Mouse (Mus musculus) cerebellum, adult 2 months (tissue): ENCODE data around the gene Adamtsl1.

Experiments
- CTCF ChIP-seq: fragments of 200-500 bp; IDR thresholded peaks from 2 replicates; pipeline ENCODE4 v1.5.1; 2011; ENCODE audit warnings: low read depth, mild to moderate bottlenecking, control low read depth, low read length, moderate library complexity, borderline replicate concordance; ENCODE audit not compliant: insufficient read depth
- POLR2A ChIP-seq: fragments of 200-500 bp; IDR thresholded peaks from 2 replicates; pipeline ENCODE4 v1.6.1; 2011; ENCODE audit warnings: low read length, control low read depth, borderline replicate concordance; ENCODE audit not compliant: insufficient read depth

DNA sequence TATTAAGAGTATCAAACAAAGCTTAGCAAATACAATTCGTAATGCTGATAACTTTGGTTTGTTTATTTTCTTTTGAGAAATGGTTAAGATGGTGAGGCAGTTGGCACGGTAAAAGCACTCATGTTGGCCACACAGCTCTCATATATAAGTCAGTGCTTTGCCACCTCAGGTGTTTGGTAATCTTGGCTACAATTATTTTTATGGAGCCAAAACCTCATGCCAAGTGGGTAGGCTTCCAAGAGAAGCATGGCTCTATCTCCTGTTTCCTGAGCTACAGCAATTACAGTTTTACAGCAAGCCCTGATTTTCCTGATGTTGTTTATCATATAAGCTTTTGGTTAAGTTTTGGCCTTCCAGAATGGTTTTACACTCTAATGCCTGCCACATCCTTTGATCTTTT lies 795.2 kb downstream of the Adamtsl1 start:
- TF ChIP-seq CTCF (no peak), POLR2A (no peak)
